Mouse (Mus musculus) common myeloid progenitor, adult 5-6 weeks (primary cell): ENCODE results near the gene Ina. TPM values are rescaled to one million over a fixed set of nuclear protein-coding genes. Genes with fewer than 3 reads are reported as not detected.
A peak's percentile ranks its signal among the peaks of the same experiment; 100 is the strongest.
"Not testable (repeated sequence)": the region's sequence is repeated elsewhere in the genome, so short reads cannot be mapped to it uniquely, and the experiment has no call there.

ENCODE experiments used
- ATAC-seq: replicated peaks from 2 replicates; pipeline ENCODE4 v1.8.0; 2016; ENCODE audit warnings: low read depth, mild to moderate bottlenecking, moderate TSS enrichment, inconsistent platforms; ENCODE audit not compliant: poor library complexity, severe bottlenecking
- total RNA-seq: library from RNA; stranded (forward); fragments of 200-1000, 187-1606 nt; gene quantifications from 2 replicates; pipeline ENCODE4 v1.2.3, GENCODE M21; 2017

Ina gene
- total RNA-seq, 1 experiment from 2014 or later, result 0.64 TPM

DNA sequence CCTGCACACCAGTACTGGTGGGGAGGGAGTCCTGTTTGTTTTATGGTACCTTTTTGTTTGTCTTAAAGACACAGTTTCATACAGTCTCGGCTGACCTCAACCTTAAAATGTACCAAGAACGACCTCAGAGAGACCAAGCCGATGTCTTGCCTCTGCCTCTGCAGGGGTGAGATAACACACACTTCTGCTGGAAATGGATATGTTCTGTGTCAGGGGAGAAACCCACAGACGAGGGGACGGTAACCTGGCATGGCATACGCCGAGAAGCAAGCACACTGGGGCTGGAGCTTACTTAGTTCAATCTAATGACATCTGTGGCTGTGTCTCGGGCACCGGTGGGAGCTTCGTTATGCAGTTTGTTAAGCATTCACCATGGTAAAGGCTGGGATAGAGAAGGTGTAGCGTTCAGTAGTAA is 30.5 kb upstream of the Ina start:
- ATAC-seq, result peak; percentile 43

DNA sequence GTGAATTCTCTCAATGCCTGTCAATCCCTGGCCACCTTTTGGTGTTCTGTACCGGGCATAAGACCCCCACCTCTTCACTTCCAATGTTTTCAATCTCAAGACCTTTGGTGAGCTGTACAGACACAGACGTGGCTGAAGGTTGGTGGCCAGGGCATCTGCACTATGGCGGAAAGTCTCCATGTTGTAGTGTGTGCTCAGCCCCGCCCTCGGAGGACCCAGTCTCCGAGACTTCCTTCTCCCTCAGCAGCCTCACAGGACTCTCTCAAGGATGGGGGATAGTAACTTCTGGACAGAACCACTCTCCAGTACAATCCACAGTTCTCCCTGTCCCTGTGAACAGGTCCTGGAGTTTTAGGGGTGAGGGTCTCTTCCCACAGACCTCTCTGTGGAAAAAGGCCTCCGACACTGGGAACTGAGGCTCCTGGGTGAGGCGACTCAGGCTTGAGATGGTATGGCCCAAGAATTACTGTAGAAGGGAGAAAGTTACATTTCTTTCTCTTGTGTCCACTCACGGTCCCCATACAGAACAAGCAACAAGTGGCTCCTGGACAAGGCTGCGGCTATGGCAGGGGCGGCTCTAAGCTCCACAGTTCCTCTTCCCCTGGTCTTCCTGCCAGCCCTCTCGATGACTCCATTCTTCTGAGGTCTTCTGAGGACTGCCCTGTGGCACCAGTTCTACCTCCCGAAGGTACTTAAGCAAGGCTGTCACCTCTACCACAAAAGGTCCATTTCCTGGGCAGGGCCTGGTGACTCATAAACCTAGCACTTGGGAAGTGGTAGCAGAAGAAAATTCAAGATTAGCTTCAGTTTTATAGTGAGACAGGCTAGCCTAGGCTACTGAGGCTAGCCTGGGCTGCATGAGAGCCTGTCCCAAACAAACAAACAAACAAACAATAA is 29.5 kb upstream of the Ina start:
- ATAC-seq, result peak; percentile 19

DNA sequence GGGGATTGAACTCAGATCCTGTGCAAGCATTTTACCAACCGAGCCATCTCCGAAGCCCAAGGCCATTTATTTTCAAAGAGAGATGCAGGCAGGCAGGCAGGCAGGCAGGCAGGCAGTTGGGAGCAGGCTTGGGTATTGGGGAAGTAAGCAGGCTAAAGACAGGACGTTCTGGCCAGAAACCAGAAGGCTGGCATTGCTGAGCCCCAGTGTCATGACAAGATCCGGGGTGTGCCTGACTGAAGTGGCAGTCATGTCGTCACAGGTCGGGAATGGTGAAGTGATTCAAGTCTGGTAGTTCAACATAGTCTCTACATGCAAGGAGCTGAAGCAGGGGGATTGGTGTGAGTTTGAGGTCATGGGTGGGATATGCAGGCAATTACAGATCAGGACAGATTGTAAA is 26.9 kb upstream of the Ina start:
- peak; percentile 26 for ATAC-seq

DNA sequence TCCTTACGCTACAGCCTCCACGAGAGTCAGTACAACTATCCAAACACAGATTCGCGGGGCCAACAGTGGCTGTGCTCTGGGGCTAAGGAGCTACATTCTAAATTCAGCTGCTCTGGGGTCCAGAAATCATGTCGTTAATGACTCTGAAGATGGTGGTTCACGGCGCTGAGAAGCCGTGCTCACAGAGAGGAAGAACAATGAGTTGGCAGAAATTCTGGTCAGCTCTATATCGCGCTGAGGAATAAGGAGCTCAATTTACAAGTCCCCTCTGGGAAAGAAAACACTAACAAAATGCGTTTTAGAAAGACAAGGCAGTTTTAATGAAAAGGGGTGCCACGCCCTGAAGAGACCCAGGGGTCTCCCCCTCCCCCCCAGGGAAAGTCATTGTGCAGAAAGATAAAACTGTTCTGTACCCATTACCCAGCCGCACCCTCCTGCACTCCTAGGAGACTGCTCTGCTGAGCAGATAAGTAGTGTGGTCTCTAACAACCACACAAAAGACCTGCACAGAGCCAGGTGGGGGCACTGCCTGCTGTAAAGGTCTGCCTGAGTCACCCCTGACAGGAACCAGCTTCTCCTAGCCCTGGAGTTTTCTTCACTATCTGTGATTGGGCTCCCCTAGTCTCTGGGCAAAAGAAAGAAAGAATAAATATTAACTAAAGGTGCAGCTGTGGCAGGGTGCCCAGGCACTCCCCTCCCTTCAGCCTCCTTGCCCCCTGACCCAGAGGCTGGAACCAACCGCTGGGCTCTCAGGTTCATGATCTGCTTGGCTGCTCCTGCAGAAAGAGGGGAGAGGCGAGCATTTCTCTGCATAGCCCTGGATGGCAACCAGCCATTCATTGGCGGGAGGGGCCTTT is 26.0 kb upstream of the Ina start:
- peak; percentile 58 for ATAC-seq

DNA sequence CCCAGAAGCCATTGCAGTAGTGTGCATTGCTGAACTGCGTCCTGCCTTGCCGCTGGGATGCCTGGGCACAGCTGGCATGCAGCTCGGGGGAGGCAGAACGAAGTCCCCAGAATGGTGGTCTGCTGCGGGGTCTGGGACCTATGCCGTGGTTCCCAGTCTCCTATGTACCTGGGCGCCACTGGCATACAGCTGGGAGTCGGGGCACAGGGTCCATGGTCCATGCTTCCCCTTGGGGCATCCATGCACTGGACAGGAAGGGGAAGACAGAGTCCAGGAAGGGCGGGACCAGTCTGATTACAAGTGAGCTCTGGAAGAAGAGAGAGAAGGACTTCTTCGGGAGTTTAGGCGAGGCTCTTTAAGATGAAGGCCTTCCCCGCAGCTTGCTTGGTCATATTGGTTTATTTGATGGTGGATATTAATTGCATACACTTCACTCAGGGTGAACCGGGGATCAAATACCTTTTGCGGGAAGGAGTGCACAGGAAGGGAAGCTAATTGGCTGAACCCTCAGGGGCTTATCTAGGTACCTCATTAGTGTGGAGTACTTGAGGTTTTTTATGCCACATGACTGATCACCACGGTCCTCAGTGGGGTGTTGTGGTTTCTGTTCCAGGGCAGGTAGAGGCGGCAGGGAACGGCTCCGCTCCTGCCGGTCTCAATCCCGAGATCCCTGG is 24.9 kb upstream of the Ina start:
- ATAC-seq, result no peak

DNA sequence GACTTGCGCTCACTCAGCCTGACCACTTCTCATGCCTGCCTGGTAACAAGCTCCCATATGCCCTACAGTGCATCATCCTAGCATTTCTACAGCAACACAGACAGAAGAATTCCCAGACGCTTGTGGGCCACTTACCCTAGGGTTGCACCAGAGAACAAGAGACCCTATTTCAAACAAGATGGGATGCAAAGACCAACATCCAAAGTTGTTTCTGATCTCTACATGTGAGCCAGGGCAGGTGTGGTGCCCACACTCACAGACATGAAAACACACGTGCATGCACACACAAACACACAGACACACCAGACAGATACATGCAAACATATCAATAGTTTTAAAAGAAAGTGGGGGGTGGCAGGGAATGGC is 24.4 kb upstream of the Ina start:
- ATAC-seq, result no peak

DNA sequence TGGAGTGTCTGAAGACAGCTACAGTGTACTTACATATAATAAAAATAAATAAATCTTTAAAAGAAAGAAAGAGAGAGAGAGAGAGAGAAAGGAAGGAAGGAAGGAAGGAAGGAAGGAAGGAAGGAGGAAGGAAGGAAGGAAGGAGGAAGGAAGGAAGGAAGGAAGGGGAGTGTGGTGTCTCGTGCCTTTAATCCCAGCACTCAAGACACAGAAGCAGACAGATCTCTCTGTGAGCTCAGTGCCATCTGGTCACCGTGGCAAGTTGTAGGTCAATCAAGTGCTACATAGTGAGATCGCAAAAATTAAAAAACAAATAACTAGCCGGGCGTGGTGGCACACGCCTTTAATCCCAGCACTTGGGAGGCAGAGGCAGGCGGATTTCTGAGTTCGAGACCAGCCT is 23.9 kb upstream of the Ina start:
- ATAC-seq, result not testable (repeated sequence)

DNA sequence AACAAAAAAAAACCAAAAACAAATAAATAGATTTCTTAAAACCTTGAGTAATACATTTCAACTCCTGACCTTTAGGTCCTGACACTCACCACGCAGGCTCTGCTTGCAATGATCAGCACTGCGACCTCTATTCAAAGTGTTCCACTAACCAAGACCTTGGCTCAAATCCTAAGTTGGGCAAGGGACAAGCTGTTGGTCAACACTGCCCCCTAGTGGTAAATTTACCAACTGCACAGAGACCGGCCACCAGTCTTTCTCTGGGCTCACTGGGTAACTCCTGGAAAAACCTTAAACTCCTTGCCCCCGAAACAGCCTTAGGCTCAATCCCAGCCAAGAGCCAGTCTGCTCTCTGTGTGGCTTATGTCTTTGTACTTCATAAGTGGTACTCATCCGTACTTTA is 23.4 kb upstream of the Ina start:
- ATAC-seq, result peak; percentile 60

DNA sequence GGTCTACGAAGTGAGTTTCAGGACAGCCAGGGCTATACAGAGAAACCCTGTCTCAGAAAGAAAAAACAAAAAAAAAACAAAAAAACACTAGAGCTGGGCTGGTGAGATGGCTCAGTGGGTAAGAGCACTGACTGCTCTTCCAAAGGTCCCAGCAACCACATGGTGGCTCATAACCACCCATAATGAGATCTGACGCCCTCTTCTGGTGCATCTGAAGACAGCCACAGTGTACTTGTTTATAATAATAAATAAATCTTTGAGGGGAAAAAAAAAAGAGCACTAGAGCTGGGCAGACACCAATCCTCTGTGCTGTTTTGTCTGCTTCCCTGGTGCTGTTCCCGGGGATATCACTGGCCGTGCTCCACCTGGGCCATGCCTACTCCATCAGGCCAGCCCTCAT is 22.2 kb upstream of the Ina start:
- not testable (repeated sequence) for ATAC-seq

DNA sequence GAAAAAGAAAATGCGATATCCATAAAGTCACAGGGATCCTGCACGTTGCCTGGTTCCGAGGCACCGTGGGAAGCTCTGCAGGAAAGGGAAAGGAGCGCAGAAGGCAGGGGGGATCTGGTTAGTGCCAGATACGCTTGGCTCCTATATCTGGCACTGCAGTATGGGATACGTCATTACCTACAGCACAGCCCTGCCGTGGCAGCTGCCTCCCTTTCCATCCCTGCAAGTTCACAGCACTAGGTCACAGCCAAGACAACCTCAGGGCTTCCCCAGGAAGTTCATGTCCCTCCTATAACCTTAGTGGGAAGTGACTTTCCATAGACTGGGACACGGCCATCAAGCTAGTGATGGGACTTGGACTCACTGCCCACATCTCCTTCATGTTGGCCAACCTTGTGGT is 18.4 kb upstream of the Ina start:
- no peak for ATAC-seq

DNA sequence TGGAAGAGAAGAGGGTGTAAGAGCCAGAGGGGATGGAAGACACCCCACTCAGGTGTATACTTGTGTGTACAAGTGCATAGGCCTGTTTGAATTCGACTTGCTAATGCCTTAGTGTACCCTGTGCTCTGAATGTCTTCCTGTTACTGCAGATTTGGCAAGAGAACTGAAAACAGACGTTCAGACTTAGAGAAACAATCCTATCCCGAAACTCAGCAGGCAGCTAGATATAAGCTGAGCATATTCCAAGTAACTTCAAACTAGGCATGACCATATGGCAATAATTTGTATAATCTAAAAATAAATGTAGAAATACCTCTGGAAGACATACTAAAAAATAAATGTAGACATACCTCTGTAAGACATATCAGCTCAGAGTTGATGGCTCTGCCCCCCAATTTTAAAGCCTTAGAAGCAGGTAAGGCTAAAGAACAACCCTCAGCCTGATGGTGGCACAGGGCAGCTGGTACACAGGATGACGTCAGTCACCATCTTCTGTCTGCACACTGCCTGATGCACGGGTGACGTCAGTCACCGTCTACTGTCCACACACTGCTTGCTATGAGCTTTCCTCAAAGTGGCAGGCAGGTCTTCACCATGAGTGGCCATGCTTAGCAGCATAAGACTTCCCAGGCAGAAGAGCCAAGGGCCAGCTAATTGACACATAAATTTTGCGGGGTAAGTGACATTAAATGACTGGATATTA is 16.2 kb upstream of the Ina start:
- ATAC-seq, result no peak

DNA sequence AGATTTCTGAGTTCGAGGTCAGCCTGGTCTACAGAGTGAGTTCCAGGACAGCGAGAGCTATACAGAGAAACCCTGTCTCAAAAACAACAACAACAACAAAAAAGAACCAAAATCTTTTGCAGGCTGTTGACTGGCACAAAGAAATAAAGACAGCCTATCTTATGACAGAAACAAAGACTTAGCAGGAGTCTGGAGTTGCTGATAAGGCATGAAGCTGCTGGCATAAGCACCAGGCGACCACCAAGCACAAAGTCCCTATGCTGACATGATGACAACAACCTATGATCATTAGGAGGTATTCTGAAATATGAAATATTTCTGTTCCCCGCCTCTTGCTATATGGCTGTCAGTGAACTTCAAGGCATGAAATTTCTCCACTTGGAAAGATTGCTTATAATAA is 15.5 kb upstream of the Ina start:
- no peak; the same call in 1 of the 2 replicates for ATAC-seq

DNA sequence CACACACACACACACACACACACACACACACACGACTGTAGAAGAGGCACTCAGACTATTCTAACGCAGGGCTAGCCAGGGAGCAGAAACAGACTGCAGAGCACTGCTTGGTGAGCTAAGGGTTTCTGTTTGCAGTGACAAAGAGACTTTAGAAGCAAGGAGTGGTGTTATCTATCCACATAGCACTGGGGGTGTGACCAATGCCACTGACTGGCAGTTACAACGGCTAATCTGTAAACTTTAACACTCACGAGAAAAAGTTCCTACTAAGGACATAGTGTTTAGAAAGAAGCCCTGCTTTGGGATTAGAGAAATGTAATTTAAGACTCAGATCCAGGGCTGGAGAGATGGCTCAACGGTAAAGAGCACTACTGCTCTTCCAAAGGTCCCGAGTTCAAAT is 14.7 kb upstream of the Ina start:
- ATAC-seq, result no peak; the same call in 1 of the 2 replicates

DNA sequence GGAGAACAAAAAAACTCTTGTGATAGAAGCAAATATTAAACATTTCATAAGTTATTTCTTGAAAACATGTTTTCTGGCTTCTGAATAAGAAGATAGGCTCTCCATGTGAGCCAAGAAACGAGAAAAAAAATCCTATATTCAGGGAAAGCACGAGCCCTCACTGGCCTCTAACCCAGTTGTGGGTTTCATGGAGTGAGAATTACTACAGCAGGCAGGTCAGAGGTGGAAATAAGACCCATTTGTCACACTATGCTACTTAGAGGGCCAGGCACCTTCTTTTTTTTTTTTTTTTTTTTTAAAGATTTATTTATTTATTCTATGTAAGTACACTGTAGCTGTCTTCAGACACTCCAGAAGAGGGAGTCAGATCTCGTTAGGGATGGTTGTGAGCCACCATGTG is 14.1 kb upstream of the Ina start:
- ATAC-seq, result not testable (repeated sequence)

DNA sequence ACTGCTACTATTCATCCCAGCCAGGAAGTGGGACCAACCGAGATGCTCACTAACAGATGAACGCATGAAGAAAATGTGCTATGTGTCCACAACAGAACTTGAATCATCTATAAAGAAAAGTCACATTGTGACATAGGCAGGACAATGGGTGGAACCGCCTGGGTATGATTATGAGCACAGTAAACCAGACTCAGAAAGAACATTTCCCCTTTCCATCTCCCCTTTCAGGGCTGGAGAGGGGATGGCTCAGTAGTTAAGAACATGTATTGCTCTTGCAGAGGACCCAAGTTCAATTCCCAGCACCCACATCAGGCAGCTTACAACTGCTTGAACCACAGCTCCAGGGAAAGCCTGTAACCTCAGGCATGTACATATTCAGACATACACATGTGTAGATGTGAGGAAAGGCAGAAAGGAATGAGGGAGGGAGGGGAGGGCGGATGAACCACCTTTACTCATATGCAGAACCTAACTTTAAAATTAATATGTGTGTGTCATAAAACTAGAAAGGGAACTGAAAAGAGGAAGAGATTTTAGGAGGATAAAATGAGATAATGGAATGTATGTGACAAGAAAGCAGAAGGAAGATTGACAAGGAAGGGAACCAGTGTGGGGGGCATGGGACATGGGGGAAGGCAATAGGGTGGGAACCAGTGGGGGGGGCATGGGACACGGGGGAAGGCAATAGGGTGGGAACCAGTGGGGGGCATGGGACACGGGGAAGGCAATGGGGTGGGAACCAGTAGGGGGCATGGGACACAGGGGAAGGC is 10.6 kb upstream of the Ina start:
- ATAC-seq, result peak; percentile 47

DNA sequence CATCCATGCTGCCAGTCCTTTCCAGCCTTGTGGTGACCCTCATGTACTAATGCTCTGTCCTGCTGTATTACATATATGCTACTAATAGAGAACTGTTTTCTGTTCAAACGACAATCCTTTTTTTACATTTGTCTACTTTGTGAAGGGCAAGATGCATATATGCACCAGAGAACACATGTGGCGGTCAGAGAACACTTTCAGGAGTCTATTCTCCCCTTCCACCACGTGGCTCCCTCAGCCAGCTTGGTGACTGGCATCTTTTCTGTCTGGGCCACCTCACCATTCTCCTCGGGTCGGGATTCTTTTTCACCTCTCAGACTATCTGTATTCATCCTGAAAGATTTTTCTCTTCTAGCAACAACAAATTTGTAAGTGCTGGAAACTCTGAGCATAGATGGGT is 8.6 kb upstream of the Ina start:
- no peak for ATAC-seq

DNA sequence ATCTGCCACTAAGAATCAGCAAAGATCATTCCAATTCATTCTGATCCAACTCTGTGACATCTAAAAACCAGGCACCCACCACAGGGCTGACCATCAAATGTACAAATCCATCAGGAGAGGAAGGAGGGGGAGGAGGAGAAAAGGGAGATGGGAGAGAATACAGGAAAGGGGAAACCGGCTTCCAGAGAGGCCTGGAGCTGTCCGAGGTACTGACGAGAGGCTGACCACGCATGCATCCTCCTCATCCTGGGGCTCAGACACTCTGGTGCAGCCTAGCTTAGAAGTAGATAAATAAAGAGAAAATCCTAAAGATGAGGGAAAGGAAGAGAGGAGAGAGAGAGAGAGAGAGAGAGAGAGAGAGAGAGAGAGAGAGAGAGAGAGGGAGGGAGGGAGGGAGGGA is 8.2 kb upstream of the Ina start:
- ATAC-seq, result 0 out of 2 replicates have a peak, but pooled peaks have one; percentile 39

DNA sequence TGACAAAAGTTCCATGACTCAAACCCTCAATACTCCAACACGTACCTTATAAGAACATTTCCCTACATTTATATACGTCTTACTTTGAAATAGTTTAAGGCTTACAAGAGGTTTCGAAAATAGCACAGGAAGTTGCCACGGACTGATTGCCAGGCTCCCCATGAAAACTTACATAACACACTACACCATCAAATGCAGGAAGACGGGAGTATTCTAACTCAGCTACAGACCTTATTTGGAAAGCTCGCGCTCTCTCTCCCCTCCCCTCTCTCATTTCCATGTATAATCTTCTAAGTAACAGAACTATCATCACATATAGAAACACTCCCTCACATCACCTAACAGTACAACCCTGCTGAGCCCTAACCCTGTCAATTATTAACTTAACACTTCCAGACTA is 5.1 kb upstream of the Ina start:
- no peak for ATAC-seq

DNA sequence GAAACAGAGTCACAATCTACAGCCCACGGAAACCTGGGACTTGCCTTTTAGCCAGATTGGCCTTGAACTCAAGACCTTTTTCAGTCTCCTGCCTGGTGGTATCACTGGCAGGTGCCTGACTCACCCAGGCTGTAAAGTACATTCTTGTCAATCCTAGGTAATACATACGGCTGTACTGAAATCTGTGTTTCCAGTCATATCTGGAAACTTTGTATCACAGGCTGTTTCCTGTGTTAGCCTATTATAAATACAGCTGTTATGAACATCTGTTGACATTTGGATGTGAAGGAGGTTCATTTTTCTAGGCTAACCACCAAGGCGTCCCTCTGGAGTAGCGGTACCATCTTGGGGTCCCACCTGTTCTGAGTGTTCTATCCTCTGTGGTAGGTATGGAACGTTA is 4.6 kb upstream of the Ina start:
- ATAC-seq, result no peak
